In genomic region chr2:29633101-29633554, GRCm38 (mm10) we compare ENCODE assay signal across 10 mouse cellular contexts. TPM values are rescaled to one million over a fixed set of nuclear protein-coding genes. Genes with fewer than 3 reads are reported as not detected.
DNase-seq lines count a peak whose midpoint lies in the region; ATAC-seq and TF ChIP-seq lines count a peak whose summit lies in the region.
"Had no signal": no experiment of that assay in that cellular context is flagged by ENCODE, and none has a peak within 500 bp of the region (broad histone marks: within the 10 kb centered on the region; RNA-seq: fewer than 3 reads in every experiment).

No protein-coding gene starts in this region.

- no peak for TF ChIP-seq CTCF in liver, postnatal 0 days (IDR thresholded peaks at IDR 0.05; ENCODE audit: low read depth)

- H3K4me3 ChIP-seq in intestine, embryonic 16.5 days (ENCODE audit: low read length), result no peak overlapping the region
- H3K4me3 ChIP-seq in liver, postnatal 0 days (ENCODE audit: low read depth, low read length), result no peak overlapping the region
- H3K4me3 ChIP-seq: erythroblast, embryonic 14.5 days; neural tube, embryonic 12.5 days had no signal

- ATAC-seq in intestine, embryonic 16.5 days, result peak; percentile 90
- ATAC-seq in liver, postnatal 0 days, result peak; percentile 38

- H3K9me3 ChIP-seq in intestine, embryonic 16.5 days (ENCODE audit: control insufficient read depth, low read length), result no peaks in the 10 kb centered on the region
- no peaks in the 10 kb centered on the region for H3K9me3 ChIP-seq in liver, postnatal 0 days (ENCODE audit: low read length)
- H3K9me3 ChIP-seq: neural tube, embryonic 12.5 days had no signal

- H3K27me3 ChIP-seq in intestine, embryonic 16.5 days (replicated peaks; ENCODE audit: control insufficient read depth, insufficient read depth, low read length), result no peaks in the 10 kb centered on the region
- no peaks in the 10 kb centered on the region for H3K27me3 ChIP-seq in liver, postnatal 0 days (ENCODE audit: insufficient read depth, low read length)
- H3K27me3 ChIP-seq: neural tube, embryonic 12.5 days had no signal

- peak; percentile 71 to 74 for DNase-seq in right cerebral cortex, postnatal 10 days (ENCODE audit: low spot score in 2 of 2)
- no peak for DNase-seq in right cerebral cortex, postnatal 36 days (ENCODE audit: low spot score in 2 of 2)
- peak; percentile 81 for DNase-seq in cerebellum, adult 11-12 months
- DNase-seq in gastrocnemius, postnatal 25 days, result peak; percentile 74
- DNase-seq in liver, postnatal 0 days, result peak; percentile 60
- peak; percentile 89 for DNase-seq in testis, postnatal 10 days (ENCODE audit: low spot score)
- no peak for DNase-seq in spleen, adult 18-20 months

- no peaks in the 10 kb centered on the region for H3K36me3 ChIP-seq in intestine, embryonic 16.5 days (ENCODE audit: control insufficient read depth, insufficient read depth, low read length)
- no peaks in the 10 kb centered on the region for H3K36me3 ChIP-seq in liver, postnatal 0 days (replicated peaks; ENCODE audit: insufficient read depth, low read length)

- H3K4me2 ChIP-seq in intestine, embryonic 16.5 days (ENCODE audit: low read depth, low read length), result no peak overlapping the region
- H3K4me2 ChIP-seq in liver, postnatal 0 days (ENCODE audit: low read depth, low read length), result peak overlapping the region; percentile 4; the same call in 1 of the 2 replicates
- H3K4me2 ChIP-seq: neural tube, embryonic 12.5 days had no signal

- peaks cover 19% of the 10 kb centered on the region for H3K4me1 ChIP-seq in intestine, embryonic 16.5 days (ENCODE audit: control insufficient read depth, insufficient read depth, low read length)
- H3K4me1 ChIP-seq in liver, postnatal 0 days (ENCODE audit: insufficient read depth), result peaks cover 54% of the 10 kb centered on the region

- H3K27ac ChIP-seq in intestine, embryonic 16.5 days (ENCODE audit: low read length), result peak overlapping the region; percentile 50
- H3K27ac ChIP-seq in liver, postnatal 0 days (ENCODE audit: low read depth), result peak overlapping the region; percentile 61; the same call in 1 of the 2 replicates
- H3K27ac ChIP-seq: neural tube, embryonic 12.5 days had no signal

- H3K9ac ChIP-seq in intestine, embryonic 16.5 days (ENCODE audit: low read depth, low read length), result 0 out of 2 replicates have a peak overlapping the region, but pooled peaks have one; percentile 3
- H3K9ac ChIP-seq in liver, postnatal 0 days (replicated peaks), result no peak overlapping the region
- H3K9ac ChIP-seq: neural tube, embryonic 12.5 days had no signal

- no peak for TF ChIP-seq EP300 in liver, postnatal 0 days (IDR thresholded peaks at IDR 0.05; ENCODE audit: low read depth)

- WGBS in intestine, embryonic 16.5 days, result 21% methylated on average over 6 of the region's 6 CpGs
- WGBS in liver, postnatal 0 days (ENCODE audit: insufficient replicate concordance), result 37% methylated on average over 6 of the region's 6 CpGs

RNA-seq across cellular contexts. Expression of gene Rapgef1, which starts 13.6 kb away (rescaled TPM):
- total RNA-seq in gastrocnemius, postnatal 25 days (2021), result 100 to 1,000 TPM; 102 to 112 TPM
- polyA plus RNA-seq in intestine, embryonic 16.5 days (2015; fragmentation: Nextera tagmentation; extraction: Ambion mirVana), result 7.9 and 8.1 TPM in 2 replicates
- polyA plus RNA-seq in liver, postnatal 0 days (2015; fragmentation: Nextera tagmentation; extraction: Ambion mirVana), result 4.8 and 5.1 TPM in 2 replicates

Comparison
In these comparisons a context has a peak if more than half of its experiments do, and no peak if none do; other contexts are left out.
1. DNase-seq: peak in right cerebral cortex, postnatal 10 days (2 of 2), cerebellum, adult 11-12 months (single experiment), gastrocnemius, postnatal 25 days (single experiment), liver, postnatal 0 days (single experiment) and testis, postnatal 10 days (single experiment); none in right cerebral cortex, postnatal 36 days (0 of 2) and spleen, adult 18-20 months (0 of 2).